Mouse (Mus musculus): ENCODE data around the gene Ramac. TPM values are rescaled to one million over a fixed set of nuclear protein-coding genes. Genes with fewer than 3 reads are reported as not detected.
A peak's percentile ranks its signal among the peaks of the same experiment; 100 is the strongest.

The Ramac gene
- total RNA-seq, 2 experiments from 2014 or later, result 66.2 to 74.1 TPM

DNA sequence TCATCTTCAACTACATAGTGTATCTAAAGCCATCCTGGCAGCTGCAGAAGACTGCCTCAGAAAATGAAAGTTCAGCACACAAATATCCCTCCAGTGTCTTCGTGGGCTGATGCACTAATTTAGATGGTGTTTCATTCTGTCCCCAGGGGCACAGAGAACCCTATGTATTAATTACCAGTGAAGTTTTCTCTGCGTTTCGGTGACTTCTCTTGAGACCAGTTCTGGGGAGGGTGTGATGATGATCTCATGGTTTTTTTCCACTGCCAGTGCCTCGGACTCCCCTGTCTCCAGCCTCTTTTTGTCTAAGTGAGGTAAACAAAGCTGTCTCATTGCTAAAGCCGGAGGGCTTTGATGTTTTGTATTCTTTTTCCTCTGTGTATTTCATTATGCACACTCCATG lies 12.6 kb downstream of the Ramac start:
- no peak for DNase-seq (ENCODE audit: extremely low spot score in 1 of 2, low spot score in 1 of 2)

DNA sequence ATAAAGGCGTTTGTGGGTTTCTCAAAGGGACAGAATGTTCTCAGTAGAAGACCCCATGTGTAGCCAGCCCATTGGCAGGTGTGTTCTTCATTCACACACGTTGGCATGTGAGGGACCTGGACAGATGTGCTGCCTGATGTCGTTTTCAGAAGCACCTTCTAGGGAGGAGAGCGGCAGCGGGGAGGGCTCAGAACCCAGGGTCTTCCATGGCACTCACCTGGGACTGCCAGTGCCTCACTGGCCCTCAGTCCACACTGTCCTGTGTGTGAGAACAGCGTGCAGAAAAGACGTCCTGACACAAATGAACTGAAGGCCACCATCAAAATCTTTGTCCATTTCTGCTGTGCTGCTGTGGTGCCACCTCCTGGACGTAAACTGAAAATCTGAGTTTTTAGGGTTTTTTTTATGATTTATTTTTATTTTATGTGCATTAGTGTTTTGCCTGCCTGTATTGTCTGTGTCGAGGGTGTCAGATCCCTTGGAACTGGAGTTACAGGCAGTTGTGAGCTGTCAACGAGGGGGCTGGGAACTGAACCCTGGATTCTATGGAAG lies 15.0 kb downstream of the Ramac start:
- DNase-seq (ENCODE audit: extremely low spot score in 1 of 2, low spot score in 1 of 2), result no peak

DNA sequence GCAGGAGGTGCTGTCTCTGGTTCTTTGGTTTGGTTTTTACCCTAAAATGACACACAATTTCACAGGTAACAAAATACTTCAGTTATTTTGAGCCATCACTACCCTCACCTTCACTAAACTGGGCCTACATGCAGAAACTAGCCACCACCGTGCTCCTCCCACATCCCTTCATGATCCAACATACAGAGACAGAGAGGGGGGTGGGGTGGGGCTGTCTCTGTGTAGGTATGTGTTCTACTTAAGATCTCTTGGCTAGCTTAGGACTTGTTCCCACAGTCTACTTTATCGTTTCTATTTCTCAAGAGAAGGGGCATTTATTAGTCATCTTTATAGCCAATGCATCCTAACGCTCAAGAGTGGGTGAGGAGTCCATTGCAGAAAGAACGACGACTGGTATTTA lies 25.8 kb downstream of the Ramac start:
- DNase-seq (ENCODE audit: extremely low spot score in 1 of 2, low spot score in 1 of 2), result no peak

DNA sequence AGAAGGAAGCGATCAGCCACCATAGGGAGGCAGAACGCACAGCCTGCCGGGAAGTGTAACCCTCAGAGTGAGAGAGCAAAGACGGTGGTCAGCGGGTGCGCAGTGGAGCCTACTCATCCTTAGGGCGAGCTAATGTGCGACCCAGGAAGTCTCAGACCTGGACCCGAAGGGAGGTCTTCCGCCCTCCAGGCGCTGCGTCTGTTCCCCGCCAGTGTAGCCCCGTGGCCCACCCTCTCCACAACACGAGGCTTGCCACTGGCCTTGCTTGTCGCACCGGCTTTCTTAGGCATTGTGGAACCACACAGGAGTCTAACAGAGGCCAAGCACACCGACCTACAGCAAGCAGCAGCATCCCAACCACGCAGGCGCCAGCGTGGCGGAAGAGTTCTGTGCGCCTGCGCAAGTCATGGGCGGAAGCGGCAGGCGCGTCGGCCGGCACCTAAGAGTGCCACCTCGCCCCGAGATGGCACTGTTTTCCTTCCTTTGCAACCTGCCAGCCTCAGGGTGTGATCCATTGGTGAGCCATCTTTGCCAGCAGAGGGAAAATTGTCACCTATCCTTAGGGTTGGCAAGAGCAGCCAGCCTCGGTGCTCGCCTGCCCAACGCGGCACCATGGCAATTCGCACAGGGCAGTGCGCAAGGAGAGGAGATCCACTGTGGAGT lies 26.5 kb downstream of the Ramac start, which contains the start of gene 3110040N11Rik:
3110040N11Rik (minus strand) TSS at position 384 of the 663 bp plus-strand sequence.
- peak; percentile 74 to 83 for DNase-seq (ENCODE audit: extremely low spot score in 1 of 2, low spot score in 1 of 2)

DNA sequence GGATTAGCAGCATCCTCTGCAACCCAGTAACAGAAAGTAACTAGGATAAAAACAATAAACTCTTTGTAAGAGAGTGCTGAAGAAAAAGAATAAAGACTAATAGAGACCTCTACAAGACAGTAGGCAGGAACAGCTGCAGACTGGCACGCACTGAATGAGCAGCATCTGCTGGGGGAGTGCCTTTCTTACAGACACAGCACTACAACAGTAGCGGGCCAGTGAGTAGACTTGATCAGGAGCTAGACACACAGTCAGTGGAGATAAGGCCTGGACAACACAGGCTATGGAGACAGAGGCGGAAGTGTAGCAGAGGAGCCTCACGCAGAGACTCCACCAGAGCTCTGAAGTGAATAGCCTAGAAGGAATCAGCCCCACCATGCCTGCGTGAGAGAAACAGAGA lies 43.3 kb downstream of the Ramac start:
- no peak for DNase-seq (ENCODE audit: extremely low spot score in 1 of 2, low spot score in 1 of 2)

Other genes starting within 250 kb of the Ramac start
- under 1 TPM; 0.23 to 0.34 TPM for gene Fsd2, start 196.0 kb upstream of the Ramac start, total RNA-seq (2021)
- 10 to 100 TPM; 14.4 to 20.3 TPM for gene Whamm, start 191.7 kb upstream of the Ramac start, total RNA-seq (2021)
- 10 to 100 TPM; 82.2 to 99.1 TPM for gene Homer2, start 55.4 kb upstream of the Ramac start, total RNA-seq (2021)
- 10 to 100 TPM; 30.6 to 33.1 TPM for gene 3110040N11Rik, start 26.6 kb downstream of the Ramac start, total RNA-seq (2021)
- 100 to 1,000 TPM; 102 to 109 TPM for gene Btbd1, start 66.5 kb downstream of the Ramac start, total RNA-seq (2021)
- gene Gm10160, start 92.9 kb downstream of the Ramac start, total RNA-seq (2021), result not detected
- gene Tm6sf1, start 96.1 kb downstream of the Ramac start, total RNA-seq (2021), result 10 to 100 TPM; 13.8 to 21.6 TPM
- 10 to 100 TPM; 53.3 to 59.3 TPM for gene Hdgfl3, start 171.5 kb downstream of the Ramac start, total RNA-seq (2021)
- not detected for gene Bnc1, start 229.4 kb downstream of the Ramac start, total RNA-seq (2021)

Data from layer of hippocampus, postnatal 25 days (tissue).